Comparison of ENCODE assay signal across 24 mouse cellular contexts in the genomic region with DNA sequence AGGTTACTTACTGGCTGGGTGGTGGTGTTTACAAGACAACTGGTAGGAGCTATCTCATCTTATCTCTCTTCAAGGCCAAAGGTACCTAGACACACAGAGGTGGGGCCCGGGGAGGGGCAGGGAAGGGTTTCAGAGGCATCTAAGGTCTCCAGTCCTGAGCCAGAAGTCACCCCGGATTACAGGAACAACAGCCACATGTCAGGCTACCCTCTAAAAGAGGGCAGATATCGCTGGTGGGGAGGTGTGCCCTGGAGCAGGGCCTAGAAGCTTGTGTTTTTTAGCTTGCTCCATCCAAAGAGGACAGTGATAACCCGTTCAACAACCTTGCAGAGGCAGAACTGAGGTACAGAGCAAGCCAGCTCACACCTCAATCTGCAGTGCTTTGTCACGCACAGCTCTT. TPM values are rescaled to one million over a fixed set of nuclear protein-coding genes. Genes with fewer than 3 reads are reported as not detected.
DNase-seq lines count a peak whose midpoint lies in the region; ATAC-seq and TF ChIP-seq lines count a peak whose summit lies in the region.
"Had no signal": no experiment of that assay in that cellular context is flagged by ENCODE, and none has a peak within 500 bp of the region (broad histone marks: within the 10 kb centered on the region; RNA-seq: fewer than 3 reads in every experiment).

No protein-coding gene starts in this region.

- H3K27me3 ChIP-seq in heart, embryonic 12.5 days (replicated peaks): 0 out of 2 replicates have a peak, but pooled peaks cover 4% of the 10 kb centered on the region
- H3K27me3 ChIP-seq in stomach, postnatal 0 days (ENCODE audit: control insufficient read depth, insufficient read depth, low read length): no peaks in the 10 kb centered on the region
- H3K27me3 ChIP-seq: embryonic facial prominence, embryonic 15.5 days; hindbrain, embryonic 12.5 days; kidney, embryonic 15.5 days; limb, embryonic 15.5 days had no signal

- no peak overlapping the region for H3K27ac ChIP-seq in heart, embryonic 12.5 days (ENCODE audit: poor library complexity, severe bottlenecking)
- peak overlapping the region; percentile 54 for H3K27ac ChIP-seq in stomach, postnatal 0 days (replicated peaks)
- H3K27ac ChIP-seq: embryonic facial prominence, embryonic 15.5 days; heart, adult 2 months; hindbrain, embryonic 12.5 days; kidney, embryonic 15.5 days; limb, embryonic 15.5 days had no signal

- H3K9me3 ChIP-seq in heart, embryonic 12.5 days (replicated peaks): peaks cover 14% of the 10 kb centered on the region
- H3K9me3 ChIP-seq in stomach, postnatal 0 days (ENCODE audit: control insufficient read depth, low read length): no peaks in the 10 kb centered on the region
- H3K9me3 ChIP-seq: embryonic facial prominence, embryonic 15.5 days; kidney, embryonic 15.5 days; limb, embryonic 15.5 days had no signal

- H3K9ac ChIP-seq in heart, embryonic 12.5 days: no peak overlapping the region
- no peak overlapping the region for H3K9ac ChIP-seq in stomach, postnatal 0 days (ENCODE audit: low read length)
- H3K9ac ChIP-seq: embryonic facial prominence, embryonic 15.5 days; forebrain, postnatal 0 days; hindbrain, embryonic 12.5 days; kidney, embryonic 15.5 days; limb, embryonic 15.5 days had no signal

- 56% methylated on average over 5 of the region's 5 CpGs for WGBS in heart, embryonic 12.5 days
- WGBS in stomach, postnatal 0 days: 45% methylated on average over 5 of the region's 5 CpGs

- ATAC-seq in heart, embryonic 12.5 days (ENCODE audit: insufficient number of reproducible peaks, low FRiP score): no peak
- ATAC-seq in stomach, postnatal 0 days (ENCODE audit: low FRiP score, low TSS enrichment): peak; percentile 78

- DNase-seq in heart, adult 11 months: peak; percentile 90
- DNase-seq in urinary bladder, adult 18-20 months (ENCODE audit: low spot score in 2 of 2): peak; percentile 63 to 66
- no peak for DNase-seq in urinary bladder, postnatal 10 days (ENCODE audit: low spot score)
- peak; percentile 75 for DNase-seq in stomach, postnatal 0 days (ENCODE audit: low spot score)
- no peak for DNase-seq in left cerebral cortex, adult 18-20 months (ENCODE audit: low spot score in 2 of 2)
- no peak for DNase-seq in thymus, adult 18-20 months
- no peak for DNase-seq in thymus, postnatal 0 days (ENCODE audit: low spot score)
- DNase-seq: cerebellum, adult 9-11 months; lung, adult 18-20 months had no signal

- TF ChIP-seq EP300 in stomach, postnatal 0 days (optimal IDR thresholded peaks at IDR 0.05): no peak

- no peak overlapping the region for H3K4me2 ChIP-seq in heart, embryonic 12.5 days
- no peak overlapping the region for H3K4me2 ChIP-seq in stomach, postnatal 0 days (replicated peaks; ENCODE audit: low read depth)
- H3K4me2 ChIP-seq: embryonic facial prominence, embryonic 15.5 days; hindbrain, embryonic 12.5 days; kidney, embryonic 15.5 days; limb, embryonic 15.5 days; midbrain, embryonic 11.5 days had no signal

- H3K4me1 ChIP-seq in heart, embryonic 12.5 days (replicated peaks): no peaks in the 10 kb centered on the region; the same call in 1 of the 2 replicates
- no peaks in the 10 kb centered on the region for H3K4me1 ChIP-seq in stomach, postnatal 0 days (replicated peaks; ENCODE audit: control insufficient read depth, insufficient read depth)
- H3K4me1 ChIP-seq: embryonic facial prominence, embryonic 15.5 days; hindbrain, embryonic 12.5 days; kidney, embryonic 15.5 days; limb, embryonic 15.5 days had no signal

- no peak for TF ChIP-seq CTCF in stomach, postnatal 0 days (IDR thresholded peaks at IDR 0.05; ENCODE audit: low read depth)

- no peaks in the 10 kb centered on the region for H3K36me3 ChIP-seq in heart, embryonic 12.5 days
- no peaks in the 10 kb centered on the region for H3K36me3 ChIP-seq in stomach, postnatal 0 days (ENCODE audit: control insufficient read depth, insufficient read depth, low read length)
- H3K36me3 ChIP-seq: embryonic facial prominence, embryonic 15.5 days; hindbrain, embryonic 12.5 days; kidney, embryonic 15.5 days; limb, embryonic 15.5 days had no signal

- no peak overlapping the region for H3K4me3 ChIP-seq in heart, embryonic 12.5 days
- no peak overlapping the region for H3K4me3 ChIP-seq in stomach, postnatal 0 days (ENCODE audit: low read depth, low read length)
- H3K4me3 ChIP-seq: embryonic facial prominence, embryonic 15.5 days; heart, adult 2 months; hindbrain, embryonic 12.5 days; kidney, embryonic 15.5 days; limb, embryonic 15.5 days had no signal

RNA-seq across cellular contexts. Expression of a gene that starts 27.0 kb away (rescaled TPM):
- polyA plus RNA-seq in heart, embryonic 12.5 days (2016; fragmentation: Nextera tagmentation; extraction: Ambion mirVana): 0.65 and 0.68 TPM in 2 replicates
- polyA plus RNA-seq in stomach, postnatal 0 days (2015; fragmentation: Nextera tagmentation; extraction: Ambion mirVana): 24.2 and 28.8 TPM in 2 replicates
- total RNA-seq in left cerebral cortex, adult 18-20 months (2021): 1 to 10 TPM; 3.6 to 6.7 TPM
- 2.8 and 3.0 TPM in 2 replicates for polyA plus RNA-seq in thymus, postnatal 0 days (2015; fragmentation: Nextera tagmentation; extraction: Ambion mirVana)

RNA-seq across cellular contexts. Expression of a gene that starts 55.3 kb away (rescaled TPM):
- 0.57 TPM in 1 of 2 replicates, not detected in the other for polyA plus RNA-seq in heart, embryonic 12.5 days (2016; fragmentation: Nextera tagmentation; extraction: Ambion mirVana)
- 113 and 124 TPM in 2 replicates for polyA plus RNA-seq in stomach, postnatal 0 days (2015; fragmentation: Nextera tagmentation; extraction: Ambion mirVana)
- total RNA-seq in left cerebral cortex, adult 18-20 months (2021): under 1 TPM; 0.35 to 0.37 TPM
- 0.19 and 0.49 TPM in 2 replicates for polyA plus RNA-seq in thymus, postnatal 0 days (2015; fragmentation: Nextera tagmentation; extraction: Ambion mirVana)
- total RNA-seq: common myeloid progenitor, adult 5-6 weeks; forebrain, postnatal 0 days; gastrocnemius, postnatal 14 days; heart, adult 2 months; layer of hippocampus, adult 8-10 months; layer of hippocampus, postnatal 36 days; midbrain, postnatal 0 days had no signal
- polyA plus RNA-seq: brain, embryonic 14.5 days; forebrain, postnatal 0 days; heart, adult 2 months; heart, postnatal 0 days; hindbrain, embryonic 12.5 days; midbrain, embryonic 11.5 days had no signal

Comparison
In these comparisons a context has a peak if more than half of its experiments do, and no peak if none do; other contexts are left out.
1. DNase-seq: peak in heart, adult 11 months (single experiment), urinary bladder, adult 18-20 months (2 of 2) and stomach, postnatal 0 days (single experiment); none in urinary bladder, postnatal 10 days (single experiment), left cerebral cortex, adult 18-20 months (0 of 2), thymus, adult 18-20 months (0 of 2) and thymus, postnatal 0 days (single experiment).
2. RNA of a gene that starts 55.3 kb away (polyA plus RNA-seq): 113 to 124 TPM in stomach, postnatal 0 days; 0.57 TPM in heart, embryonic 12.5 days and 0.19 to 0.49 TPM in thymus, postnatal 0 days; every median in the first group is over 10 times any median in the second.